Mouse (Mus musculus) kidney, embryonic 16.5 days (tissue): ENCODE results near the gene Lyar. TPM values are rescaled to one million over a fixed set of nuclear protein-coding genes. Genes with fewer than 3 reads are reported as not detected.
A peak's percentile ranks its signal among the peaks of the same experiment; 100 is the strongest.

Source experiments
- ATAC-seq: fragments of 200-750 bp; cut with Nextera tagmentation; 2 replicates; pipeline ENCODE4 v1.8.0; 2017; ENCODE audit warnings: moderate TSS enrichment; ENCODE audit not compliant: low FRiP score, low TSS enrichment
- H3K27ac ChIP-seq: fragments of 300-500 bp; sonication (generic); 2 replicates; pipeline ENCODE4 v1.5.1; 2014; ENCODE audit warnings: low read length
- H3K27me3 ChIP-seq: fragments of 300-500 bp; sonication (generic); 2 replicates; pipeline ENCODE4 v1.6.1; 2014; ENCODE audit warnings: low read length, control low read depth, mixed read lengths; ENCODE audit not compliant: insufficient read depth
- H3K36me3 ChIP-seq: fragments of 300-500 bp; sonication (generic); 2 replicates; pipeline ENCODE4 v1.6.1; 2014; ENCODE audit warnings: low read length, control low read depth, mixed read lengths; ENCODE audit not compliant: insufficient read depth
- H3K4me1 ChIP-seq: fragments of 300-500 bp; sonication (generic); 2 replicates; pipeline ENCODE4 v1.6.1; 2014; ENCODE audit warnings: low read length, control low read depth, mixed read lengths; ENCODE audit not compliant: insufficient read depth
- H3K4me2 ChIP-seq: fragments of 300-500 bp; sonication (generic); replicated peaks from 2 replicates; pipeline ENCODE4 v1.6.1; 2014; ENCODE audit warnings: low read depth, low read length
- H3K4me3 ChIP-seq: fragments of 300-500 bp; sonication (generic); 2 replicates; pipeline ENCODE4 v1.5.1; 2014; ENCODE audit warnings: mild to moderate bottlenecking, low read length
- H3K9ac ChIP-seq: fragments of 300-500 bp; sonication (generic); replicated peaks from 2 replicates; pipeline ENCODE4 v1.6.1; 2014; ENCODE audit warnings: low read length
- H3K9me3 ChIP-seq: fragments of 300-500 bp; sonication (generic); 2 replicates; pipeline ENCODE4 v1.6.1; 2016; ENCODE audit warnings: low read length, control low read depth
- WGBS: fragments of 180-500 bp; shearing (Covaris S2); extraction: QIAGEN DNeasy Blood & Tissue Kit; methylation state at CpG from one replicate; pipeline ENCODE4 v1.1.7; 2014; 5-methylcytosine and 5-hydroxymethylcytosine counted together
- polyA plus RNA-seq: library from polyadenylated mRNA; unstranded; fragments of >200 nt; fragmentation: Nextera tagmentation; extraction: Ambion mirVana; gene quantifications from 2 replicates; pipeline ENCODE4 v1.2.1, GENCODE M21; 2015

The Lyar gene
- polyA plus RNA-seq, 1 experiment from 2014 or later = 82.1 TPM

DNA sequence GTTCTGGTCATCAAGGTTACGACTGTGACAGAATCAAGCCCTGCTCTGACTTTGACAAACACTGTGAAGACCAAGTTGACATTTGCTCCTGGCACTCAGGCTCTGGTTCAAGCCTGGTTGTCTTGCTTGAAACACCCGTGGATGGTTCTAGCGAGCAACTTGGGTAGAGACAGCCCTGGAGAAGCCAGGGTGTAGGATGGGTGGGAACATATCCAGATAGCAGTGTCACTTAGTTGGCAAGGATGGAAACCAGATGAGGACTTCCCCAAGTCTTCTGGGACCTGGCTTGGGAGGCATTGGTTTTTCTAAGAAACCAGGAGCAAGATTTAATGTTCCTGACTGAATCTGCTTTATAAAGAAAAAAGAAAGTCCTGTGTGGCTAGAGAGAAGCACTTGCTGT is 50.7 kb downstream of the Lyar start:
- no peak for ATAC-seq
- no peak overlapping the region for H3K4me2 ChIP-seq
- 92% methylated on average over 3 of the region's 3 CpGs for WGBS
- H3K9ac ChIP-seq = no peak overlapping the region
- peaks cover 21% of the 10 kb centered on the region for H3K27me3 ChIP-seq
- peaks cover 26% of the 10 kb centered on the region; the same call in 1 of the 2 replicates for H3K36me3 ChIP-seq
- no peaks in the 10 kb centered on the region for H3K4me1 ChIP-seq
- no peak overlapping the region for H3K4me3 ChIP-seq
- H3K27ac ChIP-seq = no peak overlapping the region
- H3K9me3 ChIP-seq = no peaks in the 10 kb centered on the region

DNA sequence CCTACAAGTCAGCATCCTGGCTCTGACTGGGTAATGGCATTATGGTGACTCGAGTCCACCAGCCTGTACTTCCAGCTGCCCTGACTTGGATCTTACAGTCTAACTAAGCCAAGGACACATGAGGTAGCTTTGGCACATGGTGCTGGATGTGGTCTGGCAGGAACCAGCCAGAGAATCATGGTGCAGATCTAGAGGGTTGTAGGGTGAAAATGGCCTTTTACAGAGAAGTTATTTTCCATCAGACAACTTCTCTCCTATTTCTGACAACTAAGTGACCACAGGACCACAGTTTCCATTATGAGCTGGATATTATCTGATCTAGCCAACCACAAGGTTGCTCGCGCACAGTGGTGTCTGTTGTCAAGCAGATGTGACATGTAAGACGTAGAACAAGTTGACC is 53.6 kb downstream of the Lyar start:
- ATAC-seq = no peak
- no peak overlapping the region for H3K4me3 ChIP-seq
- H3K36me3 ChIP-seq = peaks cover 10% of the 10 kb centered on the region; the same call in 1 of the 2 replicates
- no peaks in the 10 kb centered on the region for H3K9me3 ChIP-seq
- no peak overlapping the region for H3K4me2 ChIP-seq
- no peak overlapping the region for H3K27ac ChIP-seq
- no peak overlapping the region for H3K9ac ChIP-seq
- 80% methylated on average over 4 of the region's 4 CpGs for WGBS
- peaks cover 50% of the 10 kb centered on the region for H3K27me3 ChIP-seq
- H3K4me1 ChIP-seq = peaks cover 10% of the 10 kb centered on the region

DNA sequence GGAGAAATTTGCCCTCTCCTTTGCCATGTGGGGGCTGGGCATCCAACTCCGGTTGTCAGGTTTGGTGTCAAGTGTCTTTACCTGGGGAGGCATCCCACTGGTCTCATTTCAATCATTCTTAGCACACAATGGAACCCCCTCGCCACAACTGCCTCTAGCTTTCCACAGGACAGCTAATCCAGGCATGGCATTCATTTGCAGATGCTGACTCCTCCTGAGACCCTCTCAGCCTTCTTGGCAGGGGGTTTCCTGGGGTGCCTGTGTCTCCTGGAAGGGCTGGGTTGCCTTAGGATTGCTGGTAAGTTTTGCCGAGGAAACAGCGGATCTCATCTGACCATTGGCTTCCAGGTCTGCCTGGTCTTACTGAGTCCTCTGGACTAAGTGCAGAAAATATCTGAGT is 55.5 kb downstream of the Lyar start, which contains the start of gene Otop1:
Gene Otop1, plus strand, starts transcription at position 202 of the 400 bp plus-strand sequence.
- Histone ChIP-seq H3K9me3 (no peaks in the 10 kb centered on the region), H3K27me3 (peaks cover 57% of the 10 kb centered on the region), H3K36me3 (no peaks in the 10 kb centered on the region), H3K4me2 (peak within 1 kb of the TSS; percentile 20; the same call in 1 of the 2 replicates), H3K4me1 (peaks cover 10% of the 10 kb centered on the region), H3K4me3 (peak within 1 kb of the TSS; percentile 10; the same call in 1 of the 2 replicates), H3K27ac (no peak within 1 kb of the TSS), H3K9ac (no peak within 1 kb of the TSS)
- no peak for ATAC-seq
- WGBS = 7% methylated on average over 4 of the region's 4 CpGs

DNA sequence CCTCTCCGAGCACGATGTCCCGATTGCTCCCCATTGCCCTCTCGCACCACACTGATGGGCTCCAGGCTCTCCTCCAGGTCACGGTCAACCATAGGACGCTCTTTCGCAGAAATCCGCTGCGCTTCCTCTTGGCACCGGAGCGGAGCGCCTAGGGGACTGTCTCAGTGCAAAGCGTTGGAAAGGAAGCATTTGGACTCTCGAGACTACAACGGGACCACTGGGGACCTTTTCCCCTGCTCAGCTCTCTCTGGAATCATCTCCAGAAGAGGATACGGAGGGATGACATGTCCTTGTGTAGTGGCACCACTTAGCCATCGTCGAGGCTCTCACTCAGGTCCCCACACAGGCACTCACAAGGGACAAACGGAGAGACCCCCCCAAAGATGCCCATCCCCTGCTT is 56.2 kb downstream of the Lyar start:
- peak overlapping the region; percentile 20; the same call in 1 of the 2 replicates for H3K4me2 ChIP-seq
- H3K9me3 ChIP-seq = no peaks in the 10 kb centered on the region
- peaks cover 10% of the 10 kb centered on the region for H3K4me1 ChIP-seq

DNA sequence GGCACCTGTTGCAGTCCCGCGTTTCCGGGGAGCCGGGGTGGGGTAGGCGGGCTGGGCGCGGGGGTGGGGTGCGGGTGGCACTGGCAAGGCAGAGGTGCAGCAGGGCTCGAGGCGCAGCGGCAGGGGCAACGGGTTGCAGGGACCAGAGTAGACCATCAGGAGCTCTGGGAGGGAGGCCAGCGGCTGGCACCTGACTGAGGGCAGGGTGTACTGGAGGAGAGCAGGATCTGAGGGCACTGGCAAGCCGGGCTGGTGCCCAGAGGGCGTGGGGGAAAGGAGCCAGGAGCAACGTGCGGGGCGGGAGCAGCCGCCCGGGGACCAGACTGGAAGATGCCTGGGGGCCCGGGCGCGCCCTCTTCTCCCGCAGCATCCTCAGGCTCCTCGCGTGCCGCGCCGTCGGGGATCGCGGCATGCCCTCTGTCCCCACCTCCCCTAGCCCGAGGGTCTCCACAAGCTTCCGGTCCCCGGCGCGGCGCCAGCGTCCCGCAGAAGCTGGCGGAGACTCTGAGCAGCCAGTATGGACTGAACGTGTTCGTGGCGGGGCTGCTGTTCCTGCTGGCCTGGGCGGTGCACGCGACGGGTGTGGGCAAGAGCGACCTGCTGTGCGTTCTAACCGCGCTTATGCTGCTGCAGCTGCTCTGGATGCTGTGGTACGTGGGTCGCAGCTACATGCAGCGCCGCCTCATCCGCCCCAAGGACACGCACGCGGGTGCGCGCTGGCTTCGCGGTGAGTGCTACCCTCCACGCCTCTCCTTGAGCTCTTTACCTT is 57.0 kb downstream of the Lyar start:
- Histone ChIP-seq H3K9me3 (no peaks in the 10 kb centered on the region), H3K9ac (no peak overlapping the region), H3K27me3 (peaks cover 57% of the 10 kb centered on the region), H3K4me2 (peak overlapping the region; percentile 34), H3K4me1 (peaks cover 10% of the 10 kb centered on the region), H3K27ac (no peak overlapping the region), H3K4me3 (peak overlapping the region; percentile 18), H3K36me3 (no peaks in the 10 kb centered on the region)
- peak; percentile 39; the same call in 1 of the 2 replicates for ATAC-seq
- WGBS = 1% methylated on average over 58 of the region's 65 CpGs

More for the DNA sequence above, 56.2 kb downstream of the Lyar start:
- H3K27ac ChIP-seq = no peak overlapping the region
- peak overlapping the region; percentile 10; the same call in 1 of the 2 replicates for H3K4me3 ChIP-seq
- under 1% methylated on average over 19 of the region's 19 CpGs for WGBS
- H3K27me3 ChIP-seq = peaks cover 57% of the 10 kb centered on the region
- no peak overlapping the region for H3K9ac ChIP-seq
- no peaks in the 10 kb centered on the region for H3K36me3 ChIP-seq
- no peak for ATAC-seq

DNA sequence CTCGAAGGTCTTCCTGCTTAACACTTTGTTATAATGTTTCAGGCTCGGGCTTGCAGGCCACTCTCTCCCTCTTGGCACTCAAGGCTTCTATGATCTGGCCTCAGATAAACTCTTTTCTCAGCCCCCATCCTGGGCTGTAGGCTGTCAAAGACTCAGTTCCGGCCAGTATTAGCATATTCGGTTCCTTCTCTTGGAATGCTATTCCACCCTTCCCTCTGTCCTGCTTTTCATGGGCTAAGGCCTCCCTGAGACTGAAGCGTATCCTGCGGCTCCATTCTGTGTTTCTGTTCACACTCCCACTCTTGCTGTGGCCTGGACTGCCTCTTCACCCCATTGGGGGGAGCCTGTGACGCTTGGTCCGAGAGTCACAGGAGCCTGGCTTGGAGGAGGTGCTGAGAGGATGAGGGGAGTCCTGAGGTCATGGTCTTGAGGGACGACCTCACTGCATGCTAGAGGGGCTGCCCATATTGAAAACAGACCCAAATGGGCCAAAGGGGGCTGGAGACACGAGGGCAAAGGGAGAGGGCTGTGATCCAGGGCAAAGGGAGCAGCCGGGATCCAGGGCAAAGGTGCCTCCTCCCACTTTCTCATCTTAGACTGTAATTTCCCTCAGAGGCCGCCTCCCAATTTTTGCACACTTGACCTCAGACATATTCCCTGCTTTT is 57.8 kb downstream of the Lyar start:
- peak overlapping the region; percentile 34; the same call in 1 of the 2 replicates for H3K4me2 ChIP-seq
- H3K4me3 ChIP-seq = no peak overlapping the region
- H3K27me3 ChIP-seq = peaks cover 57% of the 10 kb centered on the region

DNA sequence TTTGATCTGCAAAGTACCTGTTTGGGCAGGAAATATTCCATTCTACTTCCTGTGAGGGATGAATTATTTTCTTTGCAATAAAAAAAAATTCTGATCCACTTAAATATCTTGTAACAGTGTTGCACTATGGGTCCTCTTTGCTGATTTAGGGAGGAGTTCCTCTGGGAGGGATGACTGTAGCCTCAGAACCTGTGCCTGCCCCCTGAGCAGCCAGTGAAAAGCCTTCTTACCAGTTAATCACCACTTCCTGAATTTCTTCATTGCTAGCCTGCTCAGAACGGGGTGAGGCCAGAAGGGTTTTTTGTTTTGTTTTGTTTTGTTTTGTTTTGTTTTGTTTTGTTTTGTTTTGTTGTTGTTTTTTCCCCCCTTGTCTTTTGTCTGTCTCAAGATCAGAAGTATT is 59.8 kb downstream of the Lyar start:
- peaks cover 10% of the 10 kb centered on the region for H3K4me1 ChIP-seq
- no peak overlapping the region for H3K9ac ChIP-seq
- 19% methylated on average over 1 of the region's 1 CpGs for WGBS
- peaks cover 44% of the 10 kb centered on the region for H3K27me3 ChIP-seq
- H3K27ac ChIP-seq = no peak overlapping the region
- ATAC-seq = no peak
- H3K4me3 ChIP-seq = no peak overlapping the region
- H3K36me3 ChIP-seq = no peaks in the 10 kb centered on the region
- H3K4me2 ChIP-seq = no peak overlapping the region
- H3K9me3 ChIP-seq = no peaks in the 10 kb centered on the region

More for the DNA sequence above, 57.8 kb downstream of the Lyar start:
- 11% methylated on average over 12 of the region's 12 CpGs for WGBS
- H3K9me3 ChIP-seq = no peaks in the 10 kb centered on the region
- peaks cover 10% of the 10 kb centered on the region for H3K4me1 ChIP-seq
- H3K9ac ChIP-seq = no peak overlapping the region
- 0 out of 2 replicates have a peak, but pooled peaks have one; percentile 5 for ATAC-seq
- no peaks in the 10 kb centered on the region for H3K36me3 ChIP-seq
- H3K27ac ChIP-seq = no peak overlapping the region

Other genes with a start within 250 kb of the Lyar start
- gene Stx18, start 181.7 kb upstream of the Lyar start, polyA plus RNA-seq = 48.2 and 54.5 TPM in 2 replicates
- gene Nsg1, start 60.6 kb upstream of the Lyar start, polyA plus RNA-seq = 67.7 and 69.7 TPM in 2 replicates
- 16.0 and 17.4 TPM in 2 replicates for gene Zbtb49, start within 50 bp of the Lyar start, polyA plus RNA-seq
- gene Tmem128, start 39.7 kb downstream of the Lyar start, polyA plus RNA-seq = 90.3 and 93.5 TPM in 2 replicates
- not detected in 2 replicates for gene Otop1, start 55.5 kb downstream of the Lyar start, polyA plus RNA-seq
- gene Drd5, start 98.9 kb downstream of the Lyar start, polyA plus RNA-seq = not detected in 2 replicates